Mouse (Mus musculus): ENCODE measurements around the gene Wasl.

DNA sequence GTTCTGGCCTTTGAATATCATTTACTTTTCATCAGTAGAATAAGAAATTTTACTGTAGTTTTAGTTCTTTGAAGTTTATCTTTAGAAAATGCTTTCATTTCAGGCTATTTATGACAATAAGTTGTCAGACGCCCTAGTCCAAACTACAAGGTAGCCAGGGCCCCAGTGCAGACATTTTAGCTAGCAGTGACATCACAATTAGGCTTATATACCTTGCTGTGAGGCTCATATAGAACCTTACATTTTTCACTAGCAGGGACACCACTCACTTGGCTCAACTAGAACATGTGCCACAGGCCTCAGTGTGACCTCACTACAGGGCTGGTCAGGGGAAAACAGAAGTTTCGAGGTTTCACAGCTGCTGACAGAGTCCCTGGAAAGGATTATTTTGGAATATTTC, 42.7 kb upstream of the Wasl start:
- TF ChIP-seq CTCF (IDR thresholded peaks at IDR 0.05; ENCODE audit: low read depth) (no peak), EP300 (IDR thresholded peaks at IDR 0.05; ENCODE audit: low read depth) (no peak)
